Mouse (Mus musculus) c-Kit-negative CD71-positive TER-119-positive erythroid progenitor cells, embryonic 14.5 days (primary cell): ENCODE results near the gene Pnlip.

ENCODE experiments used
- DNase-seq: peaks from one replicate; pipeline ENCODE4 v3.0.0-alpha.2; 2013; ENCODE audit warnings: low read depth, low spot score

Pnlip gene

GRCm38 (mm10) chr19:58726551-58726950 lies 74.3 kb downstream of the Pnlip start:
- no peak for DNase-seq

GRCm38 (mm10) chr19:58727756-58728155 lies 75.5 kb downstream of the Pnlip start:
- no peak for DNase-seq

DNA sequence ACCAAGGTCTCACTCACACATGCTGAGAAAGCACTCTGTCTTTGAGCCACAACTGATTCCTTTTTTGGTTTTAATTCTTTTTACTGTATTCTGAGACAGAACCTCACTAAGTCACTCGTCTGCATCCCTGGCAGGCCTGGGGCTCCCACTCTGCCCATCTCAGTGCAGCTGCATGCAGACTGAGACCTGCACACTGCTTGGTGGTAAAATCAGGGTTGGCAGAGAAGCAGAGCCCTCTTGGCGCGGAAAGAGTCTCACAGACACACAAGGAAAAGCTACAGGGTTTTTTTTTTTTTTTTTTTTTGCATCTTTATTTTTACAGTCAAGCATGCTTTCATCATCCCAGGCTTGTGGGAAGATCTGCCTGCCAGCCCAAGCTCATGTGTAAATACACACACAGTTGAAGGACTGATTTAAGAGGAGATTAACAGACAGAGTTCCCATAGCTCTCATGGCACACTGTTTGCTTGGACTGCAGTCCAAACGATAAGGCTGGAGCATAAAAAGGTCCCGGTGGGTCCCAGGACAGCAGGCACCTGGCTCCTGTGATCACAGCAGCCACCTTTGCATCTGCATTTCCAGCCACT lies 76.2 kb downstream of the Pnlip start, which contains the start of gene Pnliprp1:
TSS of gene Pnliprp1 (plus strand) at position 443 of the 587 bp plus-strand sequence.
- no peak for DNase-seq
